Mouse (Mus musculus) heart, embryonic 11.5 days (tissue): ENCODE data around the gene Itga6. TPM values are rescaled to one million over a fixed set of nuclear protein-coding genes. Genes with fewer than 3 reads are reported as not detected.
A peak's percentile ranks its signal among the peaks of the same experiment; 100 is the strongest.

Source experiments
- ATAC-seq: fragments of 200-750 bp; cut with Nextera tagmentation; replicated peaks from 2 replicates; pipeline ENCODE4 v1.8.0; 2017; ENCODE audit warnings: moderate library complexity; ENCODE audit not compliant: insufficient number of reproducible peaks, low FRiP score, low TSS enrichment
- H3K27ac ChIP-seq: fragments of 300-500 bp; sonication (generic); 2 replicates; pipeline ENCODE4 v1.5.1; 2014; ENCODE audit warnings: mild to moderate bottlenecking, low read depth, low read length
- H3K27me3 ChIP-seq: fragments of 300-500 bp; sonication (generic); 2 replicates; pipeline ENCODE4 v1.6.1; 2014; ENCODE audit warnings: mild to moderate bottlenecking, low read length, mixed read lengths; ENCODE audit not compliant: control insufficient read depth, insufficient read depth
- H3K36me3 ChIP-seq: fragments of 300-500 bp; sonication (generic); 2 replicates; pipeline ENCODE4 v1.6.1; 2014; ENCODE audit warnings: mild to moderate bottlenecking, low read length, moderate library complexity, mixed read lengths; ENCODE audit not compliant: control insufficient read depth, insufficient read depth
- H3K4me1 ChIP-seq: fragments of 300-500 bp; sonication (generic); 2 replicates; pipeline ENCODE4 v1.6.1; 2014; ENCODE audit warnings: low read length; ENCODE audit not compliant: control insufficient read depth, insufficient read depth
- H3K4me2 ChIP-seq: fragments of 300-500 bp; sonication (generic); 2 replicates; pipeline ENCODE4 v1.6.1; 2014; ENCODE audit warnings: mild to moderate bottlenecking, moderate library complexity
- H3K4me3 ChIP-seq: fragments of 300-500 bp; sonication (generic); 2 replicates; pipeline ENCODE4 v1.5.1; 2014; ENCODE audit warnings: low read depth, low read length
- H3K9ac ChIP-seq: fragments of 300-500 bp; sonication (generic); 2 replicates; pipeline ENCODE4 v1.6.1; 2014; ENCODE audit warnings: mild to moderate bottlenecking, low read depth, low read length, moderate library complexity
- H3K9me3 ChIP-seq: fragments of 300-500 bp; sonication (generic); replicated peaks from 2 replicates; pipeline ENCODE4 v1.6.1; 2016; ENCODE audit warnings: low read length; ENCODE audit not compliant: control insufficient read depth
- WGBS: fragments of 180-500 bp; shearing (Covaris S2); extraction: QIAGEN DNeasy Blood & Tissue Kit; methylation state at CpG from one replicate; pipeline ENCODE4 v1.1.7; 2014; ENCODE audit not compliant: insufficient replicate concordance; 5-methylcytosine and 5-hydroxymethylcytosine counted together
- polyA plus RNA-seq: library from polyadenylated mRNA; unstranded; fragments of >200 nt; fragmentation: Nextera tagmentation; extraction: Ambion mirVana; gene quantifications from 2 replicates; pipeline ENCODE4 v1.2.1, GENCODE M21; 2014

Gene Itga6
- 128 and 152 TPM in 2 replicates for polyA plus RNA-seq

DNA sequence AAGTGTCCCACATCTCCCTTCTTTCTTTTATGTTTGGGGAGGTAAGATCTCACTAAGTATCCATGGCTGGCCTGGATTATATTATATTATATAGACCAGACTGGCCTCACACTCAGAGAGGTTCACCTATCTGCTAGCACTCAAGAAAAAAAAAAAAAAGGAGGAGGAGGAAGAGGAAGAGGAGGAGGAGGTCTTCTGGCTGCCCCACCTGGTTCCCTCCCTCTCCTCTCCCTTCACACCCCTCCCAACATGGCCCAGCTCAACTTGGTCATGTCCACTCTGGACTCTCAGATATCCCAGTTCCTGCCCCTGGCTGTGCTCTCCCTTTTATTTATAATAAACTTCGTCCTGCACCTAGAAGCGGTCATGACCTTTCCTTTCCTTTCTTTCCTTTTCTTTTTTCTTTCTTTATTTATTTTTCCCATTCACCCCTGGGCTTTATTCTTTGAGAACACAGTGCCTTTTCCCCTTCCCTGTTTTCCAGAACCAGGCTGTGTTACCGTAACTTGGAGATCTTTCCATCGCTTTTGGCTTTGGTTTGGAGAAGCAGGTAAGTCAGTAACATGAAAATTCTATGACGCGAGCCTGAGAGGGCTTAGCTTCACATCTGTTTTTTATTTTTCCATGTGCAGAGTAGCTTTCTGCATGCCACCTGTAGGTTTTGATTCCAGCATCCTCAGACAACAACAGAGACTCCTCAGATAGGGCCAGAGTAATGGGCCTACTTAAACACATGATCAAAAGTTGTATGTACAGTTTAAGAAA lies at the start of gene Itga6:
Itga6 (plus strand) TSS at position 7 of the 765 bp plus-strand sequence.
- WGBS, result 66% methylated on average over 6 of the region's 6 CpGs
- H3K4me3 ChIP-seq, result no peak within 1 kb of the TSS
- no peaks in the 10 kb centered on the region for H3K36me3 ChIP-seq
- peaks cover 30% of the 10 kb centered on the region for H3K4me1 ChIP-seq
- H3K9ac ChIP-seq, result peak within 1 kb of the TSS; percentile 56; the same call in 1 of the 2 replicates
- H3K9me3 ChIP-seq, result no peaks in the 10 kb centered on the region
- no peaks in the 10 kb centered on the region for H3K27me3 ChIP-seq
- ATAC-seq, result no peak
- peak within 1 kb of the TSS; percentile 20 for H3K4me2 ChIP-seq
- H3K27ac ChIP-seq, result peak within 1 kb of the TSS; percentile 91

DNA sequence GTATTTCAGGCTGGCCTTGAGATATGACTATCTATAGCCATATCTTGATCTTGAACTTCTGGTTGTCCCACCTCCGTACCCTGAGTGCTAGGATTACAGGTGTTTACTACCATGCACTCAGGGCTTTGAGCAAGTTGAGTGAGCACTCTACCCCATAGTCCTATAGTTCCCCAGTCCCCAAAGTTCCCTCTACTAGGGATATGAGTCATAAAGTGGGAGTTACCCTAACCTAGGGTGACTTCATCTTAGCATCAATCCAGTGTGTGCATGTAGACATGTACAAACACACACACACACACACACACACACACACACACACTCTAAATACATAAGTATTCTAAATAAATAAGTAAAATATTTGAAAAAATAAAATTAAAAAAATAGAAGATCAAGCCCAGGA lies 48.6 kb upstream of the Itga6 start:
- H3K4me2 ChIP-seq, result no peak overlapping the region
- no peak for ATAC-seq
- H3K4me1 ChIP-seq, result peaks cover 13% of the 10 kb centered on the region
- no peak overlapping the region for H3K9ac ChIP-seq
- H3K4me3 ChIP-seq, result no peak overlapping the region
- no peaks in the 10 kb centered on the region for H3K9me3 ChIP-seq
- no peaks in the 10 kb centered on the region for H3K27me3 ChIP-seq
- no peaks in the 10 kb centered on the region for H3K36me3 ChIP-seq
- 91% methylated on average over 1 of the region's 1 CpGs for WGBS
- no peak overlapping the region for H3K27ac ChIP-seq

DNA sequence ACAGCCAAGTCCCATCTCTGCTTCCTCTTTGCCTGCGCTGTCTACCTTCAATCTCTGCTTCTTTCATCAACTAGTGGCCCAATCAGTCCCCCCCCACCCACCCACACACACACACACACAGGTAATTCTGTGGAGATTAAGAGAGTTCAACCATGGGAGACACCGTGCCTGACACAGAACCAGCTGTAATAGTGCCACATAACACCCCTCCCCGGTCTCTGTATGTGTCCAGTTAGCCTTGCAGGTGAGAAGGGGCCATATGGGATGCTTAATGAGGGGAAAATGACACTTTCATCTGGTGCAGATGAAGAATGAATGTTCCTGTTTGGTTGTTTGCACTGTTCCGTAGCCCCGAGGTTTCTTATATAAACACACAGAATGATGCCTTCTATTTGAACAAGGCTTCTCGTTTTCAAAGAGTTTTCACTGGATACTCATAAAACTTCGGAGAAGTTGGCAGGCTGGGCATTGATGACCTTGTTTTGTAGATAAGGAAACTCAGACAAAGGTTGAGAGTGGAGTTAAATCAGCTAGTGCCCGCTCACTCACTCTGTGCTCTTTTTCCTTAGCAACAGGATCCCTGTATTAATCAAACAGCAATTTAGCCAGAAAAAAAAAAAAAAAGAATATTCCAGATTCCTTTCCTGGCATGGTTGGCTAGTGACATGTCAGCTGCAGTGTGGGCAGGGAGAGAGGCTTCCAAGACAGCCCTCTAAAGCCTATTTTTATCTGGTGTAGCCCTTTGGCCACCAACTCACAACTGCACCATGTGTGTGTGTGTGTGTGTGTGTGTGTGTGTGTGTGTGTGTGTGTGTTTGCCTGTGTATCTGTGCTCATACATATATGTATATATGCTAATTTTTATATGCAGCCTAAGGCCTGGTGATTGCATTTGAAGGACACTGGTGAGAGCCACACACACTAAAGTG lies 47.7 kb upstream of the Itga6 start:
- no peak overlapping the region for H3K27ac ChIP-seq
- H3K36me3 ChIP-seq, result no peaks in the 10 kb centered on the region
- H3K9ac ChIP-seq, result no peak overlapping the region
- WGBS, result 65% methylated on average over 8 of the region's 8 CpGs
- H3K4me1 ChIP-seq, result peaks cover 13% of the 10 kb centered on the region
- ATAC-seq, result no peak
- H3K27me3 ChIP-seq, result no peaks in the 10 kb centered on the region
- H3K4me3 ChIP-seq, result no peak overlapping the region
- H3K4me2 ChIP-seq, result no peak overlapping the region
- no peaks in the 10 kb centered on the region for H3K9me3 ChIP-seq

DNA sequence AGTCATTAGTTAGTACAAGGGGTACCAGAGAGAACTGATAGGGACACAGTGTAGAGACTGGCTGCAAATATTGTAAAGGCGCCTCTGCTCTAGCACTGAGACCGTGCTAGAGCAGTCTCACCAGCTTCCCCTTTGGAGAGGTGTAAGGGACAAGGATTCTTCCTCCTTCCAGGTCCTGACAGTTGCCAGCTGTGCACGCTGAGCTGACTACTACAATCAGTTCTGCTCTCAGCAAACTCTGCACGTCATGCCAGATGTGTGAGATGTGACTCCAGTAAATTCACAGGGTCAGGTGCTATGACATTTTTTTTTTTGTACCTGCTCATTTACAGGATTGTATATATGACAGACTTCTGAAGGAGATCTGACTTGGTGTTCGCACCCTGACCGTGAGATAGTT lies 47.0 kb upstream of the Itga6 start:
- Histone ChIP-seq H3K4me2 (no peak overlapping the region), H3K27ac (no peak overlapping the region), H3K4me1 (peaks cover 13% of the 10 kb centered on the region), H3K27me3 (no peaks in the 10 kb centered on the region), H3K4me3 (no peak overlapping the region), H3K9ac (no peak overlapping the region), H3K9me3 (no peaks in the 10 kb centered on the region), H3K36me3 (no peaks in the 10 kb centered on the region)
- WGBS, result 68% methylated on average over 6 of the region's 6 CpGs
- ATAC-seq, result no peak

DNA sequence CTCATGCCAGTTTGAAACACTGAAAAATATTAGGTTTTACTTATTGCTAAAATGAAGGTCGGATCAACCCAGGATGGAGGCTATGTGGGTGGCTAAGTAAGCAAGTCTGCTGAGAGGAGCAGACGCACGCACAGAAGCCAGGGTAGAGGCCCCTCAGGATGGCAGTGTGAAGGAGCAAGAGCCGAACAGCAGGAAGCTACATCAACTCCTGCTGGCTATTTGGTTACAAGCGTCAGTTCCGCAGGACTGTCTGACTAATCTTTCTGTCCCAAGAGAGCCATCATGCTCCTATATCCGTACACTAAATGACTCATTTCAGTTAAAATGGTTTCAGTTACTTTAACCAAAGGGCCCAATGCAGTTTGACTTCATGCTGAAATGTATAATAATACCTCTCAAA lies 46.5 kb upstream of the Itga6 start:
- no peak overlapping the region for H3K4me2 ChIP-seq
- ATAC-seq, result no peak
- 47% methylated on average over 7 of the region's 7 CpGs for WGBS
- H3K27ac ChIP-seq, result no peak overlapping the region
- H3K4me1 ChIP-seq, result peaks cover 13% of the 10 kb centered on the region
- H3K9me3 ChIP-seq, result no peaks in the 10 kb centered on the region
- H3K9ac ChIP-seq, result no peak overlapping the region
- no peaks in the 10 kb centered on the region for H3K36me3 ChIP-seq
- H3K27me3 ChIP-seq, result no peaks in the 10 kb centered on the region
- no peak overlapping the region for H3K4me3 ChIP-seq

DNA sequence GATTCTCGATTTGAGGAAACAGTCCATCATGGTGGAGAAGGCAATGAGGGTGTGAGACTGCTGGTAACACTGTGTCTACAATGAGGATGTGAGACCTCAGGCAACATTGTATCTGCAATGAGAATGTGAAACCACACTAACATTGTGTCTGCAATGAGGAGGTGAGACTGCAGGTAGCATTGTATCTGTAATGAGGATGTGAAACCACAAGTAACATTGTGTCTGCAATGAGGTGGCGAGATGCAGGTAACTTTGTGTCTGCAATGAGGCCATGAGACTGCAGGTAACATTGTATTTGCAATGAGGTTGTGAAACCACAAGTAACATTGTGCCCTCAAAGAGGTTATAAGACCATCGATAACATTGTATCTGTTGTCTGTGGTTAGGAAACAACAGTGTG lies 44.1 kb upstream of the Itga6 start:
- peaks cover 8% of the 10 kb centered on the region for H3K4me1 ChIP-seq
- H3K36me3 ChIP-seq, result no peaks in the 10 kb centered on the region
- no peak overlapping the region for H3K4me3 ChIP-seq
- 86% methylated on average over 3 of the region's 3 CpGs for WGBS
- H3K27me3 ChIP-seq, result no peaks in the 10 kb centered on the region
- H3K27ac ChIP-seq, result no peak overlapping the region
- H3K9me3 ChIP-seq, result no peaks in the 10 kb centered on the region
- no peak for ATAC-seq
- no peak overlapping the region for H3K9ac ChIP-seq
- no peak overlapping the region for H3K4me2 ChIP-seq

DNA sequence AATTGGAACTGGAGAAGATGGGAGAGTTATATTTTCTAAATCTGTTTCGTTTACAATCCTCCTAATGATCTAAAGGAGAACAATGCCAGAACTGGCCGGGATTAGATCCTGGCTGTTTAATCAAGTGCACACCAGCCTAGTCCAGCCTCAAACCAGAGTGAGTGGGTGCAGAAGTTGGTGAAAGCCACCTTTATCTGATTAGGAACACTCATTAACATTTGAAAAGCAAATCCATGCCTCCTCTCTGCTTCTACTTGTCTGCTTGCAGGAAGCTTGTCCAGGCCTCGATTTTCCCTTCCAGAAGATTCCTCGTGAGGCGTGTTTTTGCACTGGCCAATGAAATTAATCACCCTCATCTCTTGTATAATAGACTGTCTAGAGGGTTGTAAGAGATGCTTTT lies 41.1 kb upstream of the Itga6 start:
- no peak overlapping the region for H3K9ac ChIP-seq
- H3K36me3 ChIP-seq, result no peaks in the 10 kb centered on the region
- WGBS, result 75% methylated on average over 5 of the region's 5 CpGs
- no peaks in the 10 kb centered on the region for H3K27me3 ChIP-seq
- H3K4me1 ChIP-seq, result no peaks in the 10 kb centered on the region
- ATAC-seq, result no peak
- H3K4me3 ChIP-seq, result no peak overlapping the region
- H3K9me3 ChIP-seq, result no peaks in the 10 kb centered on the region
- no peak overlapping the region for H3K4me2 ChIP-seq
- H3K27ac ChIP-seq, result no peak overlapping the region

DNA sequence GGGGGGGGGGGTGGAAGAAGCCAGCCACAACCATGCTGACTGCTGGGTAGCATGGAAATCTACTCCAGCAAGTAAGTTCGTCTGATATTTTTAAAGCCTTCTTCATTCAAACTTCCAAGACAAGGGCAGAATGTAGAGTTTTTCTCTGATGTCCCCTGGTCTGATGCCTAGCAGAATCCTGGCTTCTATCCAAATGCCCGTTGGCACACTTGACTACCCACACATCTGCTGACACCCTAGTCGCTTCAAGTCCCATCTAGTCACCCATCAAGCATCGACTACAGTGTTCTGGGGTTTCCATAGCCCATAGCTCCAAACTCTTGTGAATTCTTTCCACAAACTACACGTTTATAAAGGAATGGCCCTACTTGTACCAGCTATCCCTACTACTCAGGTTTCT lies 36.5 kb upstream of the Itga6 start:
- H3K27me3 ChIP-seq, result no peaks in the 10 kb centered on the region
- H3K4me3 ChIP-seq, result no peak overlapping the region
- no peak overlapping the region for H3K27ac ChIP-seq
- no peak overlapping the region for H3K9ac ChIP-seq
- no peaks in the 10 kb centered on the region for H3K36me3 ChIP-seq
- H3K4me2 ChIP-seq, result no peak overlapping the region
- no peak for ATAC-seq
- no peaks in the 10 kb centered on the region for H3K4me1 ChIP-seq
- no peaks in the 10 kb centered on the region for H3K9me3 ChIP-seq
- 73% methylated on average over 5 of the region's 5 CpGs for WGBS
